Mouse (Mus musculus): ENCODE results near the gene Rab4a. TPM values are rescaled to one million over a fixed set of nuclear protein-coding genes. Genes with fewer than 3 reads are reported as not detected.
A peak's percentile ranks its signal among the peaks of the same experiment; 100 is the strongest.

Gene Rab4a
- polyA plus RNA-seq, 1 experiment from 2014 or later, result 71.4 TPM

GRCm38 (mm10) chr8:123823532-123824123 lies 17.8 kb downstream of the Rab4a start:
- Histone ChIP-seq H3K9me3 (ENCODE audit: control insufficient read depth, low read length) (no peaks in the 10 kb centered on the region), H3K4me1 (ENCODE audit: control insufficient read depth, insufficient read depth, low read length) (no peaks in the 10 kb centered on the region), H3K36me3 (ENCODE audit: control insufficient read depth, insufficient read depth, low read length) (no peaks in the 10 kb centered on the region), H3K4me2 (ENCODE audit: low read depth) (no peak overlapping the region), H3K27me3 (ENCODE audit: control insufficient read depth, insufficient read depth, low read length) (no peaks in the 10 kb centered on the region), H3K4me3 (ENCODE audit: low read depth, low read length) (no peak overlapping the region), H3K9ac (ENCODE audit: low read length) (no peak overlapping the region), H3K27ac (ENCODE audit: low read depth, low read length) (no peak overlapping the region)
- WGBS, result 97% methylated on average over 18 of the region's 18 CpGs
- ATAC-seq (ENCODE audit: insufficient read depth, low FRiP score, low TSS enrichment), result no peak
- no peak for DNase-seq (ENCODE audit: low spot score)

GRCm38 (mm10) chr8:123826001-123826400 lies 20.2 kb downstream of the Rab4a start:
- Histone ChIP-seq H3K4me3 (ENCODE audit: low read depth, low read length) (no peak overlapping the region), H3K4me2 (ENCODE audit: low read depth) (no peak overlapping the region), H3K27ac (ENCODE audit: low read depth, low read length) (no peak overlapping the region), H3K36me3 (ENCODE audit: control insufficient read depth, insufficient read depth, low read length) (no peaks in the 10 kb centered on the region), H3K27me3 (ENCODE audit: control insufficient read depth, insufficient read depth, low read length) (no peaks in the 10 kb centered on the region), H3K4me1 (ENCODE audit: control insufficient read depth, insufficient read depth, low read length) (no peaks in the 10 kb centered on the region), H3K9ac (ENCODE audit: low read length) (no peak overlapping the region), H3K9me3 (ENCODE audit: control insufficient read depth, low read length) (no peaks in the 10 kb centered on the region)
- DNase-seq (ENCODE audit: low spot score) (peak; percentile 53), ATAC-seq (ENCODE audit: insufficient read depth, low FRiP score, low TSS enrichment) (no peak)
- WGBS, result 69% methylated on average over 9 of the region's 9 CpGs

- peaks cover 2% of the 10 kb centered on the region; the same call in 1 of the 2 replicates for H3K36me3 ChIP-seq (ENCODE audit: control insufficient read depth, insufficient read depth, low read length)
- WGBS, result 94% methylated on average over 7 of the region's 7 CpGs
Observed at GRCm38 (mm10) chr8:123826758-123827157, 21.0 kb downstream of the Rab4a start.

GRCm38 (mm10) chr8:123827523-123827922 lies 21.7 kb downstream of the Rab4a start:
- peaks cover 2% of the 10 kb centered on the region; the same call in 1 of the 2 replicates for H3K36me3 ChIP-seq (ENCODE audit: control insufficient read depth, insufficient read depth, low read length)
- WGBS, result 95% methylated on average over 13 of the region's 13 CpGs
- H3K27me3 ChIP-seq (ENCODE audit: control insufficient read depth, insufficient read depth, low read length), result no peaks in the 10 kb centered on the region
- ATAC-seq (ENCODE audit: insufficient read depth, low FRiP score, low TSS enrichment) (no peak), DNase-seq (ENCODE audit: low spot score) (no peak)
- H3K4me2 ChIP-seq (ENCODE audit: low read depth), result no peak overlapping the region
- no peaks in the 10 kb centered on the region for H3K4me1 ChIP-seq (ENCODE audit: control insufficient read depth, insufficient read depth, low read length)
- no peaks in the 10 kb centered on the region for H3K9me3 ChIP-seq (ENCODE audit: control insufficient read depth, low read length)
- H3K9ac ChIP-seq (ENCODE audit: low read length), result no peak overlapping the region
- H3K27ac ChIP-seq (ENCODE audit: low read depth, low read length), result no peak overlapping the region
- H3K4me3 ChIP-seq (ENCODE audit: low read depth, low read length), result no peak overlapping the region

More at GRCm38 (mm10) chr8:123826758-123827157, 21.0 kb downstream of the Rab4a start:
- Histone ChIP-seq H3K4me2 (ENCODE audit: low read depth) (no peak overlapping the region), H3K27me3 (ENCODE audit: control insufficient read depth, insufficient read depth, low read length) (no peaks in the 10 kb centered on the region), H3K9ac (ENCODE audit: low read length) (no peak overlapping the region), H3K9me3 (ENCODE audit: control insufficient read depth, low read length) (no peaks in the 10 kb centered on the region), H3K4me1 (ENCODE audit: control insufficient read depth, insufficient read depth, low read length) (no peaks in the 10 kb centered on the region), H3K27ac (ENCODE audit: low read depth, low read length) (no peak overlapping the region), H3K4me3 (ENCODE audit: low read depth, low read length) (no peak overlapping the region)
- DNase-seq (ENCODE audit: low spot score) (no peak), ATAC-seq (ENCODE audit: insufficient read depth, low FRiP score, low TSS enrichment) (no peak)

- DNase-seq (ENCODE audit: low spot score), result no peak
- no peak overlapping the region for H3K4me3 ChIP-seq (ENCODE audit: low read depth, low read length)
- H3K4me1 ChIP-seq (ENCODE audit: control insufficient read depth, insufficient read depth, low read length), result no peaks in the 10 kb centered on the region
- H3K36me3 ChIP-seq (ENCODE audit: control insufficient read depth, insufficient read depth, low read length), result peaks cover 17% of the 10 kb centered on the region
- no peak for ATAC-seq (ENCODE audit: insufficient read depth, low FRiP score, low TSS enrichment)
- H3K9ac ChIP-seq (ENCODE audit: low read length), result no peak overlapping the region
- H3K4me2 ChIP-seq (ENCODE audit: low read depth), result no peak overlapping the region
- H3K9me3 ChIP-seq (ENCODE audit: control insufficient read depth, low read length), result no peaks in the 10 kb centered on the region
- 93% methylated on average over 4 of the region's 4 CpGs for WGBS
- no peaks in the 10 kb centered on the region for H3K27me3 ChIP-seq (ENCODE audit: control insufficient read depth, insufficient read depth, low read length)
- no peak overlapping the region for H3K27ac ChIP-seq (ENCODE audit: low read depth, low read length)
Observed at GRCm38 (mm10) chr8:123832757-123833156, 27.0 kb downstream of the Rab4a start.

GRCm38 (mm10) chr8:123835451-123835850 lies 29.7 kb downstream of the Rab4a start:
- DNase-seq (ENCODE audit: low spot score) (peak; percentile 69), ATAC-seq (ENCODE audit: insufficient read depth, low FRiP score, low TSS enrichment) (no peak)
- H3K27me3 ChIP-seq (ENCODE audit: control insufficient read depth, insufficient read depth, low read length), result no peaks in the 10 kb centered on the region
- no peak overlapping the region for H3K4me3 ChIP-seq (ENCODE audit: low read depth, low read length)
- no peaks in the 10 kb centered on the region for H3K4me1 ChIP-seq (ENCODE audit: control insufficient read depth, insufficient read depth, low read length)
- H3K4me2 ChIP-seq (ENCODE audit: low read depth), result no peak overlapping the region
- no peak overlapping the region for H3K27ac ChIP-seq (ENCODE audit: low read depth, low read length)
- no peak overlapping the region for H3K9ac ChIP-seq (ENCODE audit: low read length)
- WGBS, result 62% methylated on average over 9 of the region's 9 CpGs
- H3K9me3 ChIP-seq (ENCODE audit: control insufficient read depth, low read length), result no peaks in the 10 kb centered on the region
- peaks cover 17% of the 10 kb centered on the region for H3K36me3 ChIP-seq (ENCODE audit: control insufficient read depth, insufficient read depth, low read length)

GRCm38 (mm10) chr8:123836354-123836753 lies 30.6 kb downstream of the Rab4a start:
- Histone ChIP-seq H3K4me1 (ENCODE audit: control insufficient read depth, insufficient read depth, low read length) (no peaks in the 10 kb centered on the region), H3K9ac (ENCODE audit: low read length) (no peak overlapping the region), H3K36me3 (ENCODE audit: control insufficient read depth, insufficient read depth, low read length) (peaks cover 17% of the 10 kb centered on the region), H3K4me3 (ENCODE audit: low read depth, low read length) (no peak overlapping the region), H3K27me3 (ENCODE audit: control insufficient read depth, insufficient read depth, low read length) (no peaks in the 10 kb centered on the region), H3K27ac (ENCODE audit: low read depth, low read length) (no peak overlapping the region), H3K4me2 (ENCODE audit: low read depth) (no peak overlapping the region), H3K9me3 (ENCODE audit: control insufficient read depth, low read length) (no peaks in the 10 kb centered on the region)
- DNase-seq (ENCODE audit: low spot score) (no peak), ATAC-seq (ENCODE audit: insufficient read depth, low FRiP score, low TSS enrichment) (no peak)
- WGBS, result 94% methylated on average over 6 of the region's 6 CpGs

- Histone ChIP-seq H3K9ac (ENCODE audit: low read length) (no peak overlapping the region), H3K4me2 (ENCODE audit: low read depth) (no peak overlapping the region), H3K4me3 (ENCODE audit: low read depth, low read length) (no peak overlapping the region), H3K4me1 (ENCODE audit: control insufficient read depth, insufficient read depth, low read length) (no peaks in the 10 kb centered on the region), H3K9me3 (ENCODE audit: control insufficient read depth, low read length) (no peaks in the 10 kb centered on the region), H3K27ac (ENCODE audit: low read depth, low read length) (no peak overlapping the region), H3K27me3 (ENCODE audit: control insufficient read depth, insufficient read depth, low read length) (no peaks in the 10 kb centered on the region), H3K36me3 (ENCODE audit: control insufficient read depth, insufficient read depth, low read length) (peaks cover 8% of the 10 kb centered on the region)
- DNase-seq (ENCODE audit: low spot score) (no peak), ATAC-seq (ENCODE audit: insufficient read depth, low FRiP score, low TSS enrichment) (no peak)
- 72% methylated on average over 9 of the region's 9 CpGs for WGBS
Observed at GRCm38 (mm10) chr8:123838496-123838895, 32.7 kb downstream of the Rab4a start.

- H3K4me1 ChIP-seq (ENCODE audit: control insufficient read depth, insufficient read depth, low read length), result no peaks in the 10 kb centered on the region
- 92% methylated on average over 15 of the region's 15 CpGs for WGBS
- no peaks in the 10 kb centered on the region for H3K9me3 ChIP-seq (ENCODE audit: control insufficient read depth, low read length)
- no peak overlapping the region for H3K4me3 ChIP-seq (ENCODE audit: low read depth, low read length)
- ATAC-seq (ENCODE audit: insufficient read depth, low FRiP score, low TSS enrichment) (no peak), DNase-seq (ENCODE audit: low spot score) (no peak)
- H3K9ac ChIP-seq (ENCODE audit: low read length), result no peak overlapping the region
- H3K27me3 ChIP-seq (ENCODE audit: control insufficient read depth, insufficient read depth, low read length), result no peaks in the 10 kb centered on the region
- no peak overlapping the region for H3K27ac ChIP-seq (ENCODE audit: low read depth, low read length)
- H3K36me3 ChIP-seq (ENCODE audit: control insufficient read depth, insufficient read depth, low read length), result 0 out of 2 replicates have a peak, but pooled peaks cover 2% of the 10 kb centered on the region
- H3K4me2 ChIP-seq (ENCODE audit: low read depth), result no peak overlapping the region
Observed at GRCm38 (mm10) chr8:123840578-123841345, 35.0 kb downstream of the Rab4a start.

Measured in neural tube, embryonic 11.5 days (tissue).